Mouse (Mus musculus) lung, adult 2 months (tissue): ENCODE measurements around the gene Fras1.

ENCODE experiments used
- CTCF ChIP-seq: fragments of 200-500 bp; IDR thresholded peaks from 2 replicates; pipeline ENCODE4 v1.5.1; 2011; ENCODE audit warnings: mild to moderate bottlenecking, low read length, control low read depth; ENCODE audit not compliant: insufficient read depth
- POLR2A ChIP-seq: fragments of 200-500 bp; IDR thresholded peaks from 2 replicates; pipeline ENCODE4 v1.6.1; 2011; ENCODE audit warnings: low read depth, mild to moderate bottlenecking, control low read depth, low read length, borderline replicate concordance; ENCODE audit errors: extremely low read depth

GRCm38 (mm10) chr5:96797465-96797864 lies 423.7 kb downstream of the Fras1 start:
- no peak for TF ChIP-seq CTCF
- no peak for TF ChIP-seq POLR2A
